Mouse (Mus musculus): ENCODE data around the gene Rack1. TPM values are rescaled to one million over a fixed set of nuclear protein-coding genes. Genes with fewer than 3 reads are reported as not detected.
"Not testable (repeated sequence)": the region's sequence is repeated elsewhere in the genome, so short reads cannot be mapped to it uniquely, and the experiment has no call there.

Gene Rack1
- total RNA-seq, 2 experiments from 2014 or later = 582 to 604 TPM

- peak; percentile 95 to 98 for DNase-seq (ENCODE audit: low spot score in 2 of 2)
These were observed 16.9 kb downstream of the Rack1 start, which contains the start of gene Trim41 for GRCm38 (mm10) chr11:48816800-48817665. Gene Trim41, minus strand, starts transcription at chr11:48817353.

DNA sequence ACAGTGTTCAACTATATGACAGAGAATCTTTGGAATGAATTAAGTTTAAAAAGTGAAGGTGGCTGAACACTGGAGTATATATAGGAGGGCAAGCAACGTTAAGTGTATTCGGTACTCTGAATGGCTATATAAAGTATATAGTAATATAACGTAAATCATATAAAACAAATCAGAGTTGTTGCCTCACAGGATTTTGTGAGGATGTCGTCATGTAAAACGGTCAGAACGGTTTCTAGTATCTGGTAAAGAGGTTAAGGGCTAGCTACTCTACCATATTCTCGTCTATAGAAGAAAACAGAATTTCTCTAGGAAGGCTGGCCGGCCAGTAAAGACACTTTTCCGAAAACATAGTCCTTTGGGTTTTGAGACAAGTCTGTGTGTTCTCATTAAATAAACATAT lies 17.7 kb downstream of the Rack1 start:
- no peak for DNase-seq (ENCODE audit: low spot score in 2 of 2)

DNA sequence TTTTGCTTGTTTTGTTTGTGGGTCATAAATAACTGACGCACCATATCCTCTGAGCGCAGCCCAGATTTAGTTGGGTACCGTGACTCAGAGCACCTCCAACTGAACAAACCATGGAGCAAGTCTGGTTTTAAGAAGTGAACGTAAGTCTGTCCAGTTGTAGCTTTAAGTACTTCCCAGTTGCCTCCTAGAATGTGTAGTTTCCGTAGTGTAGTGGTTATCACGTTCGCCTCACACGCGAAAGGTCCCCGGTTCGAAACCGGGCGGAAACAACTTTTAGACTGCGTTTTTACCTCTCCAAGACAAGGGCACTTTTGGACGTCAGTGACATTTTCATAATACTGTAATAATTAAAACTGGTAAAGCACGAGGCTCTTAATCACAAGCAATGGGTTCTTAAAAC lies 18.2 kb downstream of the Rack1 start:
- DNase-seq (ENCODE audit: low spot score in 2 of 2) = peak; percentile 81 to 92

DNA sequence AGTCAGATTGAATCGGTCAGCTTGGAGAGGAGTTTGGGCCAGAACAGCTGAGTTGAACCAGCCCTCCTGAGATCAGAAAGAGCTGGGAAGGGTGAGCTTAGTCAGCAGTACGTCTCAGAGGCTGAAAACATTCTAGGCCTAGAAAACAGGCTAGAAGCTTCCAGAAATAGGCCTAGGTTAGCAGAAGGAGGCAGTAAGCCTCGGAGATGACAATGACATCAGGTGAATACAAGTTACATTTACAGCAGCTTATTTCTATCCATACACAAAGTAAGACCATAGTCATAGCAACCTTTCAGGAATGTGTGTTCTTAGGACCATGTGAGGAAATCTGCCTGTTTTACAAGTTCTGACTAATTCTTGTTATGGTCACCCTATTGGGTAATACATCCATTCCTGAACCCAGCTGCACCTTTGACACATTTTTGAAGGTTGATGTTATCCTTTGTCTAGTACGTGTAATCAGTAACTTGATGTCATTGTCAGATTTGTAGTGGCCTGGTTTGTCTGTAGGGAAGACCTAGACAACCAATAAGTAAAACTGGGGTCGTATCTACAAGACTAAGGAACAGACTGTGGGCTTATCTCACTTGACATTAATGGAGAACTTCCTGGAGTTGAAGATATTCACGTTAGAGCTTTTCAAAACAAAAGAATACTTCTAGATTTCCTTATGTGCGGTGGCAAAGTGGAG lies 19.6 kb downstream of the Rack1 start:
- no peak for DNase-seq (ENCODE audit: low spot score in 2 of 2)

DNA sequence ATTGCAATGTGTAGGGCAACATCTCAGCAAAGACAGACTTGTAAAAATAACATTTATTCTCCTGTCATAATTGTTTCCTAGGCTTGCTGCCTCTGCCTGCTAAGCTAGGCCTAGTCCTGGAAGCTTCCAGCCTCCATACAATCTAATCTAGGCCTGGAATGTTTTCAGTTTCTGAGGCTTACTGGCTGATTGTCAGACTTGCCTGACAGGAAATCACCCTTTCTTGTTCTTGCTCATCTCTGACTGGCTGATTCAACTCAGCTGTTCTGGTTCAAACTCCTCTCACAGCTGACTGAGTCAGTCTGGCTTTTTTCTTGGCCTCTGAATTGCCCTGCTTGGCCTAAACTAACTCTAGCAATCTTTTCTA lies 20.2 kb downstream of the Rack1 start:
- DNase-seq (ENCODE audit: low spot score in 2 of 2) = no peak

DNA sequence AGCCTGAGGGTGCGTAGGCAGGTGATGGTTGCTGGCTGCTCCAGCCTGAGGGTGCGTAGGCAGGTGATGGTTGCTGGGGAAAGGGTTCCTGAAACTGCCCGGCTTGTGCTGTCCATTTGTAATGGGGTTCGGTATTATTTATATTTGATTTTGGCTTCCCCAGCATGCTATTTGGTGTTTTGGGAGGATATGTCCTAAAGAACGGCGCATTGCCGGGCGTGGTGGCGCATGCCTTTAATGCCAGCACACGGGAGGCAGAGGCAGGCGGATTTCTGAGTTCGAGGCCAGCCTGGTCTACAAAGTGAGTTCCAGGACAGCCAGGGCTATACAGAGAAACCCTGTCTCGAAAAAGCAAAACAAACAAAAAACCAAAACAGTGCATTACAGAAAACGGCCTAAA lies 21.2 kb downstream of the Rack1 start:
- not testable (repeated sequence) for DNase-seq (ENCODE audit: low spot score in 2 of 2)

DNA sequence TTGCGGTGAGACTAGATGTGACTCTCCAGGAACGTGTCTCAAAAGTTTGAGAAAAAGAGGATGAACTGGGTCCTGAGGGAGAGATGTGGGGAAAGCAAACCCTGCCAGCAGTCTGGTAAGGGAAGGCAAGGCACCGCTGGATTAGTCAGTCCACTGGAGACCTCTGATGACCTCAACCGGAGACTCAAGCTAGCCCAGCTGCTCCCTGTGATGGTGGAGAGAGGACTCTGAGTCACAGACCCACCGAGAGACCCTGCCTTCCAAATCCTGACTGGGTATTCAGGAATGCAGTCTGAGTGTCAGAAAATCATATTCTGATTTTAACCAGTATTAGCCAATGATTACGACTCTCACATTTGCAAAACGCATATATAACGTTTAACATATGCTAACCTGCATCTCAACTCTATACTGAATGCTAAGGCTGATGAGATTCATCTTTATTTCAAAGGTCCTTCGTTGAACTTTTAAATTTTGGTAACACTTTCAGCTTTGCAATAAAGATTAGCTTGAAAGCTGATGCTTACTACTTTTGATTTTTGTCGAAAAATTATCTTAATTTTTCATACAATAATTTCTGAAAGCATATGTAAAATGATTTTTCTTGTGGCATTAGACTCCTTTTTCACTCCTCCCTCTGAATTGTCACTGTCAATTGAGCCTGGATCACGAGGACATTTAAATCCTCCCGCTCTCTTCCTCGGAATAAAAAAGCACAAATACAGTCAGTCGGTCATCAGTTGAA lies 22.8 kb downstream of the Rack1 start:
- no peak for DNase-seq (ENCODE audit: low spot score in 2 of 2)

DNA sequence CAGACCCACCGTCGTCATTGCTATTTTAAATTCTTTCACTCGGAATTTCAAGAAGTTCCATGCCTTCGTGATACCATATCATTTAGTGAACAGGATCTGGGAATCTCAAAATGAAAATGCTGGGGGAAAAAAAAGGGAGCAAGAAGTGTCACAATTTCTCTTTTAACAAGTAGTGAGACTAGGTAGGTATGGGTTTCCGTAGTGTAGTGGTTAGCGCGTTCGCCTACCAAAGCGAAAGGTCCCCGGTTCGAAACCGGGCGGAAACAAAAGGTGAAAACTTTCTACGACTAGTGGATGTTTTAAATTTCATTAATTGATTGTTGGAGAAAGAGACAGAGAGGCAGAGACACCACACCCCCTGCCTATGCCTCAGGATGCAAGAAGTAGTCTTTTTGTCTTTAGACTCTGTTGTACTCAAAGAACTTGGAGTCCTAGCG lies 23.4 kb downstream of the Rack1 start:
- DNase-seq (ENCODE audit: low spot score in 2 of 2) = peak; percentile 58 to 69

GRCm38 (mm10) chr11:48824311-48824830 lies 24.2 kb downstream of the Rack1 start:
- no peak for DNase-seq (ENCODE audit: low spot score in 2 of 2)

GRCm38 (mm10) chr11:48825979-48826751 lies 26.0 kb downstream of the Rack1 start, which contains the start of the genes Trim7 and Gm12184:
Gene Trim7, plus strand, starts transcription at chr11:48826140.
Gene Gm12184, minus strand, starts transcription at chr11:48826655.
- not testable (repeated sequence) for DNase-seq (ENCODE audit: low spot score in 2 of 2)

- DNase-seq (ENCODE audit: low spot score in 2 of 2) = no peak
These were observed 26.6 kb downstream of the Rack1 start for GRCm38 (mm10) chr11:48826752-48827096.

DNA sequence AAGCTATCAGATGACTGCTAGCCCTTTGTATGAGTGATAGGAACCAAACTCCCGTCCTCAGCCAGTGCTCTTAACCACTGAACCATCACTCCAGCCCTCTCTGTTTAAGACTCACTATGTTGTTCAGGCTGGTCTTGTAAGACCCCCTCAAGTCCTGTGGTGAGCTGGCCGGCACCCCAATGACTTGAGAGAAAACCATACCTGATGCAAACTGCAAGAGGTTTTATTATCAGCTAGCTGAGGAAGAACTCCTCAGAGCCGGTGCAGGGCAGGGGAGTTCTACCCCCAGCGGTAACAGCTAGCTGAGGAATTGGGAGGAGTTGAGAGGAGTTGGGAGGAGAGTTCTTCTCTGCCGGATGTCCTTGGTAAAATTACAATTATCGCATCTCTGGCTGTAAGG lies 27.8 kb downstream of the Rack1 start:
- DNase-seq (ENCODE audit: low spot score in 2 of 2) = no peak

DNA sequence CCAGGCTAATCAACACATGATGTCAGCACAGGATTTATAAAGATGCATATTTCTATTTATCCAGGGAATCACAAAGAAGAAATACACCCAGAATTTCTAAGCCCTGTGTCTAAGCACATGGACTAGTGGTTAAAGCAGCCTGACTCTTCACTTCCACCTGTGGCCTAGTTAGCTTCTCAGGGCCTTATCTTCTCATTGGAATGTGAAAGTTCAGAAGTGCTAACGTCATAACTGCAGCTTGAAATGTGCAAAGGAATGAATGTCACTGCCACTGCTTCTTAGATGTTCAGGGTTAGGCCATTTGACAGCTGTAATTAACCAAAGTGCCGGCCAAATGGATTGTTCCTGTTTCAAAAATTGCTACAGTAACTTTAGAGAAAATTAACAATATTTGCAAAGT lies 30.1 kb downstream of the Rack1 start:
- no peak for DNase-seq (ENCODE audit: low spot score in 2 of 2)

DNA sequence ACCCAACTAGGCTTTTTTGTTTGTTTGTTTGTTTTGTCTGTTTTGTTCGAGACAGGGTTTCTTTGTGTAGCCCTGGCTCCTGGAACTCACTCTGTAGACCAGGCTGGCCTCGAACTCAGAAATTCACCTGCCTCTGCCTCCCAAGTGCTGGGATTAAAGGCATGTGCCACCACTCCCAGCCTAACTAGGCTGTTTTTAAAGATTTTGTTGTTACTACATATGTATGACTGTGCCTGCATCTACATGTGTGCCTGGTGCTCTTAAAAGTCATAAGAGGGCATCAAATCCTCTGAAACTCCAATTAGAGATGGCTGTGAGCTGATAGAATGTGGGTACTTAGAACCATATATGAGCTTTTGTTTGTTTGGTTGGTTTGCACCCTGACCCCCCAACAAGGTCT lies 31.1 kb downstream of the Rack1 start:
- DNase-seq (ENCODE audit: low spot score in 2 of 2) = no peak

- no peak for DNase-seq (ENCODE audit: low spot score in 2 of 2)
These were observed 33.1 kb downstream of the Rack1 start for GRCm38 (mm10) chr11:48833078-48833730.

- peak; percentile 92 to 95 for DNase-seq (ENCODE audit: low spot score in 2 of 2)
These were observed 33.9 kb downstream of the Rack1 start for GRCm38 (mm10) chr11:48833731-48834639.

GRCm38 (mm10) chr11:48835923-48836322 lies 35.8 kb downstream of the Rack1 start:
- DNase-seq (ENCODE audit: low spot score in 2 of 2) = no peak

- DNase-seq (ENCODE audit: low spot score in 2 of 2) = no peak
These were observed 36.8 kb downstream of the Rack1 start for GRCm38 (mm10) chr11:48836990-48837309.
